Mouse (Mus musculus) embryonic facial prominence, embryonic 13.5 days (tissue): Measurements from ENCODE around the gene Grin2d. TPM values are rescaled to one million over a fixed set of nuclear protein-coding genes. Genes with fewer than 3 reads are reported as not detected.

ENCODE experiments used
- ATAC-seq: fragments of 200-750 bp; cut with Nextera tagmentation; 2 replicates; pipeline ENCODE4 v1.8.0; 2017; ENCODE audit warnings: low read depth; ENCODE audit not compliant: insufficient number of reproducible peaks, insufficient read depth, low FRiP score, low TSS enrichment
- H3K27ac ChIP-seq: fragments of 300-500 bp; sonication (generic); 2 replicates; pipeline ENCODE4 v1.5.1; 2015; ENCODE audit warnings: moderate library complexity, mild to moderate bottlenecking, inconsistent platforms
- H3K27me3 ChIP-seq: fragments of 300-500 bp; sonication (generic); 2 replicates; pipeline ENCODE4 v1.6.1; 2015; ENCODE audit warnings: mild to moderate bottlenecking, inconsistent platforms
- H3K36me3 ChIP-seq: fragments of 300-500 bp; sonication (generic); 2 replicates; pipeline ENCODE4 v1.6.1; 2015; ENCODE audit warnings: mild to moderate bottlenecking, inconsistent platforms
- H3K4me1 ChIP-seq: fragments of 300-500 bp; sonication (generic); 2 replicates; pipeline ENCODE4 v1.6.1; 2015; ENCODE audit warnings: inconsistent platforms
- H3K4me2 ChIP-seq: fragments of 300-500 bp; sonication (generic); 2 replicates; pipeline ENCODE4 v1.6.1; 2015; ENCODE audit warnings: moderate library complexity, mild to moderate bottlenecking, inconsistent platforms
- H3K4me3 ChIP-seq: fragments of 300-500 bp; sonication (generic); 2 replicates; pipeline ENCODE4 v1.5.1; 2015; ENCODE audit warnings: mild to moderate bottlenecking, inconsistent platforms
- H3K9ac ChIP-seq: fragments of 300-500 bp; sonication (generic); 2 replicates; pipeline ENCODE4 v1.6.1; 2015; ENCODE audit warnings: mild to moderate bottlenecking, inconsistent platforms
- H3K9me3 ChIP-seq: fragments of 300-500 bp; sonication (generic); 2 replicates; pipeline ENCODE4 v1.6.1; 2016; ENCODE audit warnings: inconsistent platforms
- WGBS: fragments of 180-500 bp; shearing (Covaris S2); methylation state at CpG from one replicate; pipeline ENCODE4 v1.1.7; 2015; ENCODE audit warnings: mixed read lengths; 5-methylcytosine and 5-hydroxymethylcytosine counted together
- polyA plus RNA-seq: library from polyadenylated mRNA; unstranded; fragments of >200 nt; fragmentation: Nextera tagmentation; extraction: Ambion mirVana; gene quantifications from 2 replicates; pipeline ENCODE4 v1.2.1, GENCODE M21; 2015

The Grin2d gene
- polyA plus RNA-seq, 1 experiment from 2014 or later = 0.72 TPM

GRCm38 (mm10) chr7:45819843-45820242, 58.3 kb downstream of the Grin2d start:
- Histone ChIP-seq H3K9me3 (no peaks in the 10 kb centered on the region), H3K9ac (peak overlapping the region; percentile 55; the same call in 1 of the 2 replicates), H3K27me3 (0 out of 2 replicates have a peak, but pooled peaks cover 4% of the 10 kb centered on the region), H3K4me3 (peak overlapping the region; percentile 25), H3K27ac (no peak overlapping the region), H3K4me1 (peaks cover 12% of the 10 kb centered on the region), H3K4me2 (peak overlapping the region; percentile 50), H3K36me3 (peaks cover 19% of the 10 kb centered on the region)
- 7% methylated on average over 25 of the region's 25 CpGs for WGBS
- ATAC-seq = no peak

DNA sequence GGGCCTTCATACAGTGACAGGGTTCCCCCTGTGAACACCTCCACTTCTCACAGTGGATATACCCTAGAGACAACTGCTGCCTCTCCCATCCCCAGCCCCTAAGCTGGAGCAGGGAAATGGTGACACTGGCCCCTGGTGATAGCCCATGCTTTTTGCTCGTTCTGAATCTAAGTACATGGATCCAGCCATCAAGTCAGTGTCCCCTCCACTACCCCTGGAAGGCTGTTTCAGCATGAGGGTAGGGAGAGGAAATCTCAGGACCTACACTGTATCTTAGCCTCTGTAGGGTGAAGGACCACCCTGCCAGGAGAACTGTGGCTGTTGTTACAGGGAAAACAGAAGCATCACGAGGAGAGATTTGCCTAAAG, 62.2 kb downstream of the Grin2d start:
- H3K9me3 ChIP-seq = no peaks in the 10 kb centered on the region
- H3K4me1 ChIP-seq = peaks cover 28% of the 10 kb centered on the region
- H3K4me2 ChIP-seq = no peak overlapping the region
- 60% methylated on average over 2 of the region's 2 CpGs for WGBS
- no peak overlapping the region for H3K27ac ChIP-seq
- peaks cover 20% of the 10 kb centered on the region for H3K36me3 ChIP-seq
- no peak for ATAC-seq
- 0 out of 2 replicates have a peak overlapping the region, but pooled peaks have one; percentile 16 for H3K9ac ChIP-seq
- H3K4me3 ChIP-seq = no peak overlapping the region
- H3K27me3 ChIP-seq = 0 out of 2 replicates have a peak, but pooled peaks cover 4% of the 10 kb centered on the region

- Histone ChIP-seq H3K9me3 (no peaks in the 10 kb centered on the region), H3K27ac (no peak overlapping the region), H3K27me3 (0 out of 2 replicates have a peak, but pooled peaks cover 2% of the 10 kb centered on the region), H3K9ac (0 out of 2 replicates have a peak overlapping the region, but pooled peaks have one; percentile 16), H3K4me3 (0 out of 2 replicates have a peak overlapping the region, but pooled peaks have one; percentile 93), H3K4me1 (peaks cover 28% of the 10 kb centered on the region), H3K4me2 (peak overlapping the region; percentile 61), H3K36me3 (peaks cover 25% of the 10 kb centered on the region)
- ATAC-seq = no peak
- 37% methylated on average over 10 of the region's 10 CpGs for WGBS
Observed at GRCm38 (mm10) chr7:45815323-45815983, 62.7 kb downstream of the Grin2d start.

- Histone ChIP-seq H3K36me3 (peaks cover 31% of the 10 kb centered on the region), H3K4me2 (peak overlapping the region; percentile 61), H3K27me3 (no peaks in the 10 kb centered on the region), H3K27ac (peak overlapping the region; percentile 44; the same call in 1 of the 2 replicates), H3K9me3 (no peaks in the 10 kb centered on the region), H3K4me1 (peaks cover 26% of the 10 kb centered on the region), H3K9ac (0 out of 2 replicates have a peak overlapping the region, but pooled peaks have one; percentile 2), H3K4me3 (peak overlapping the region; percentile 93)
- ATAC-seq = no peak
- 1% methylated on average over 5 of the region's 5 CpGs for WGBS
Observed at GRCm38 (mm10) chr7:45814841-45815240, 63.3 kb downstream of the Grin2d start.

- ATAC-seq = peak; percentile 98
- peak within 1 kb of the TSS; percentile 93 for H3K4me3 ChIP-seq
- under 1% methylated on average over 63 of the region's 92 CpGs for WGBS
Observed at GRCm38 (mm10) chr7:45813787-45814779, 64.1 kb downstream of the Grin2d start, which contains the start of gene Cyth2. Gene Cyth2 (minus strand): TSS chr7:45814581.

DNA sequence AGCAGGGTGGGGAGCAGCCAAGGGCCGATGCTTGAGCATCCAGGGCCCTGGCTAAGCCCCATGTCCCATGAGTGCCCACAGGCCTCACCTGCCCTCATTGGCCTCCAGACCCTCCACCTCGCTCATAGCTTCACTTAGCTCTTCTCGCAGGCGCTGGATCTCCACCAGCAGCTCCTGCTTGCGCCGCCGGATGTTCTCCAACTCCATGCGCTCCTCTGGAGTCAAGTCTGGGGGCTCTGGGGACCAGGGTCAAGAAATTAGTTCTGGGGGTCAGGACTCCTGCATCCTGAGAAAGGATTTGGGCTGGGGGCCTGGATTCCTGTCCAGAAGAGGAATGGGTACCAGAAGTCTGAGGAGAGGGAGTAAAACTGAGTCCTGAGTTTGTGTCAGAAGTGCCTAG, 65.3 kb downstream of the Grin2d start:
- H3K36me3 ChIP-seq = peaks cover 50% of the 10 kb centered on the region

More at GRCm38 (mm10) chr7:45813787-45814779, 64.1 kb downstream of the Grin2d start, which contains the start of gene Cyth2:
- peak within 1 kb of the TSS; percentile 88 for H3K4me2 ChIP-seq
- no peaks in the 10 kb centered on the region for H3K9me3 ChIP-seq
- H3K9ac ChIP-seq = peak within 1 kb of the TSS; percentile 100
- peaks cover 27% of the 10 kb centered on the region for H3K4me1 ChIP-seq
- peaks cover 39% of the 10 kb centered on the region for H3K36me3 ChIP-seq
- H3K27me3 ChIP-seq = no peaks in the 10 kb centered on the region
- peak within 1 kb of the TSS; percentile 99 for H3K27ac ChIP-seq

GRCm38 (mm10) chr7:45809276-45810075, 68.7 kb downstream of the Grin2d start:
- Histone ChIP-seq H3K36me3 (peaks cover 73% of the 10 kb centered on the region), H3K27ac (no peak overlapping the region), H3K9me3 (no peaks in the 10 kb centered on the region), H3K4me3 (no peak overlapping the region), H3K4me2 (no peak overlapping the region), H3K27me3 (no peaks in the 10 kb centered on the region), H3K4me1 (peaks cover 22% of the 10 kb centered on the region), H3K9ac (peak overlapping the region; percentile 27; the same call in 1 of the 2 replicates)
- no peak for ATAC-seq
- 88% methylated on average over 14 of the region's 14 CpGs for WGBS

More for the DNA sequence above, 65.3 kb downstream of the Grin2d start:
- no peaks in the 10 kb centered on the region for H3K9me3 ChIP-seq
- peak overlapping the region; percentile 100 for H3K9ac ChIP-seq
- H3K27me3 ChIP-seq = no peaks in the 10 kb centered on the region
- peak overlapping the region; percentile 88 for H3K4me2 ChIP-seq
- no peak for ATAC-seq
- H3K4me3 ChIP-seq = peak overlapping the region; percentile 93
- WGBS = 77% methylated on average over 8 of the region's 8 CpGs
- peak overlapping the region; percentile 44; the same call in 1 of the 2 replicates for H3K27ac ChIP-seq
- peaks cover 33% of the 10 kb centered on the region for H3K4me1 ChIP-seq

- H3K27ac ChIP-seq = no peak overlapping the region
- H3K4me1 ChIP-seq = peaks cover 22% of the 10 kb centered on the region
- no peak for ATAC-seq
- H3K9me3 ChIP-seq = no peaks in the 10 kb centered on the region
- H3K36me3 ChIP-seq = peaks cover 75% of the 10 kb centered on the region
- H3K27me3 ChIP-seq = no peaks in the 10 kb centered on the region
- H3K9ac ChIP-seq = no peak overlapping the region
- no peak overlapping the region for H3K4me2 ChIP-seq
- WGBS = 45% methylated on average over 10 of the region's 11 CpGs
- H3K4me3 ChIP-seq = no peak overlapping the region
Observed at GRCm38 (mm10) chr7:45808471-45808870, 69.7 kb downstream of the Grin2d start.

- no peak overlapping the region for H3K4me2 ChIP-seq
- H3K27me3 ChIP-seq = no peaks in the 10 kb centered on the region
- H3K27ac ChIP-seq = peak overlapping the region; percentile 7; the same call in 1 of the 2 replicates
- H3K4me3 ChIP-seq = no peak overlapping the region
- H3K4me1 ChIP-seq = peaks cover 11% of the 10 kb centered on the region
- no peaks in the 10 kb centered on the region for H3K9me3 ChIP-seq
- no peak for ATAC-seq
- H3K36me3 ChIP-seq = peaks cover 71% of the 10 kb centered on the region
- no peak overlapping the region for H3K9ac ChIP-seq
- 62% methylated on average over 5 of the region's 5 CpGs for WGBS
Observed at GRCm38 (mm10) chr7:45805941-45806340, 72.2 kb downstream of the Grin2d start.

GRCm38 (mm10) chr7:45802551-45802950, 75.6 kb downstream of the Grin2d start:
- H3K4me1 ChIP-seq = peaks cover 28% of the 10 kb centered on the region
- no peak overlapping the region for H3K27ac ChIP-seq
- H3K9me3 ChIP-seq = no peaks in the 10 kb centered on the region
- no peak overlapping the region for H3K4me3 ChIP-seq
- WGBS = 91% methylated on average over 6 of the region's 6 CpGs
- peaks cover 20% of the 10 kb centered on the region for H3K27me3 ChIP-seq
- no peak overlapping the region for H3K9ac ChIP-seq
- no peak overlapping the region for H3K4me2 ChIP-seq
- peaks cover 37% of the 10 kb centered on the region for H3K36me3 ChIP-seq
- ATAC-seq = no peak
